Comparison of ENCODE assay signal across 13 mouse cellular contexts in genomic region chr9:57549186-57549585, GRCm38 (mm10). TPM values are rescaled to one million over a fixed set of nuclear protein-coding genes. Genes with fewer than 3 reads are reported as not detected.
A peak's percentile ranks its signal among the peaks of the same experiment; 100 is the strongest.
DNase-seq lines count a peak whose midpoint lies in the region; ATAC-seq and TF ChIP-seq lines count a peak whose summit lies in the region.
"Had no signal": no experiment of that assay in that cellular context is flagged by ENCODE, and none has a peak within 500 bp of the region (broad histone marks: within the 10 kb centered on the region; RNA-seq: fewer than 3 reads in every experiment).

No protein-coding gene starts in this region.

- no peaks in the 10 kb centered on the region for H3K9me3 ChIP-seq in hindbrain, postnatal 0 days (ENCODE audit: low read length)
- no peaks in the 10 kb centered on the region for H3K9me3 ChIP-seq in hindbrain, embryonic 12.5 days (replicated peaks)
- no peaks in the 10 kb centered on the region for H3K9me3 ChIP-seq in forebrain, embryonic 15.5 days
- H3K9me3 ChIP-seq: kidney, embryonic 15.5 days had no signal

- H3K4me1 ChIP-seq in hindbrain, postnatal 0 days (ENCODE audit: insufficient read depth, low read length), result peaks cover 9% of the 10 kb centered on the region
- peaks cover 7% of the 10 kb centered on the region for H3K4me1 ChIP-seq in hindbrain, embryonic 12.5 days
- peaks cover 18% of the 10 kb centered on the region for H3K4me1 ChIP-seq in forebrain, embryonic 15.5 days

- DNase-seq in gastrocnemius, adult 2 months, result no peak
- DNase-seq in gastrocnemius, adult 8-10 months (ENCODE audit: low spot score in 2 of 2), result no peak
- DNase-seq in hindbrain, postnatal 0 days (ENCODE audit: low spot score), result peak; percentile 74
- DNase-seq in brain, embryonic 14.5 days (ENCODE audit: low read depth), result peak; percentile 67
- DNase-seq in B cell, adult 2 months, result no peak
- no peak for DNase-seq in gastrocnemius, postnatal 14 days
- DNase-seq: adrenal gland, postnatal 25 days; embryo, embryonic 11 days; lung, embryonic 14.5 days had no signal

- H3K4me3 ChIP-seq in gastrocnemius, adult 2 months, result peak overlapping the region; percentile 90
- no peak overlapping the region for H3K4me3 ChIP-seq in hindbrain, postnatal 0 days (ENCODE audit: low read length)
- H3K4me3 ChIP-seq in hindbrain, embryonic 12.5 days, result no peak overlapping the region
- no peak overlapping the region for H3K4me3 ChIP-seq in forebrain, embryonic 15.5 days
- H3K4me3 ChIP-seq: erythroblast, embryonic 14.5 days; kidney, embryonic 15.5 days had no signal

- 44% methylated on average over 4 of the region's 4 CpGs for WGBS in hindbrain, postnatal 0 days
- 98% methylated on average over 4 of the region's 4 CpGs for WGBS in hindbrain, embryonic 12.5 days
- WGBS in forebrain, embryonic 15.5 days, result 56% methylated on average over 4 of the region's 4 CpGs

- no peaks in the 10 kb centered on the region for H3K27me3 ChIP-seq in hindbrain, postnatal 0 days (ENCODE audit: insufficient read depth, low read length)
- no peaks in the 10 kb centered on the region for H3K27me3 ChIP-seq in hindbrain, embryonic 12.5 days
- H3K27me3 ChIP-seq in forebrain, embryonic 15.5 days, result no peaks in the 10 kb centered on the region
- H3K27me3 ChIP-seq: kidney, embryonic 15.5 days had no signal

- H3K36me3 ChIP-seq in hindbrain, postnatal 0 days (ENCODE audit: insufficient read depth, low read length), result peaks cover 35% of the 10 kb centered on the region
- H3K36me3 ChIP-seq in hindbrain, embryonic 12.5 days, result peaks cover 60% of the 10 kb centered on the region
- peaks cover 36% of the 10 kb centered on the region for H3K36me3 ChIP-seq in forebrain, embryonic 15.5 days

- ATAC-seq in hindbrain, postnatal 0 days, result no peak
- ATAC-seq in hindbrain, embryonic 12.5 days (ENCODE audit: low FRiP score), result no peak
- no peak for ATAC-seq in forebrain, embryonic 15.5 days (replicated peaks)

- TF ChIP-seq POLR2A in brain, embryonic 14.5 days (IDR thresholded peaks at IDR 0.05; ENCODE audit: borderline replicate concordance, extremely low read depth, insufficient read depth, insufficient read length, poor library complexity, severe bottlenecking), result no peak

- H3K4me2 ChIP-seq in hindbrain, postnatal 0 days (ENCODE audit: low read depth, low read length), result no peak overlapping the region
- no peak overlapping the region for H3K4me2 ChIP-seq in hindbrain, embryonic 12.5 days (replicated peaks)
- no peak overlapping the region for H3K4me2 ChIP-seq in forebrain, embryonic 15.5 days (replicated peaks)
- H3K4me2 ChIP-seq: kidney, embryonic 15.5 days; lung, embryonic 14.5 days had no signal

- peak overlapping the region; percentile 91 for H3K27ac ChIP-seq in gastrocnemius, adult 2 months
- H3K27ac ChIP-seq in hindbrain, postnatal 0 days, result peak overlapping the region; percentile 37; the same call in 1 of the 2 replicates
- no peak overlapping the region for H3K27ac ChIP-seq in hindbrain, embryonic 12.5 days
- peak overlapping the region; percentile 25 for H3K27ac ChIP-seq in forebrain, embryonic 15.5 days (replicated peaks)
- H3K27ac ChIP-seq: kidney, embryonic 15.5 days had no signal

- TF ChIP-seq CTCF in gastrocnemius, adult 2 months (IDR thresholded peaks at IDR 0.05), result no peak
- TF ChIP-seq CTCF in hindbrain, postnatal 0 days (IDR thresholded peaks at IDR 0.05; ENCODE audit: low read depth), result no peak
- no peak for TF ChIP-seq CTCF in brain, embryonic 14.5 days (IDR thresholded peaks at IDR 0.05; ENCODE audit: borderline replicate concordance, extremely low read depth, insufficient read depth, insufficient read length)

- intact Hi-C loops in gastrocnemius, adult 2 months (cut with DNase I), result loop anchor here (2.0 kb wide), 1 partner anchor 14 kb away; no protein-coding TSS in a partner anchor
- intact Hi-C loops in gastrocnemius, postnatal 14 days (cut with DNase I; ENCODE audit: low total_unique reads), result loop anchor here (10.0 kb wide), 1 partner anchor 206 kb away; no protein-coding TSS in a partner anchor

- no peak overlapping the region for H3K9ac ChIP-seq in hindbrain, postnatal 0 days (replicated peaks; ENCODE audit: low read length)
- H3K9ac ChIP-seq in hindbrain, embryonic 12.5 days, result no peak overlapping the region
- H3K9ac ChIP-seq in forebrain, embryonic 15.5 days (replicated peaks), result no peak overlapping the region
- H3K9ac ChIP-seq: kidney, embryonic 15.5 days; lung, embryonic 14.5 days had no signal

RNA-seq across cellular contexts. Expression of gene Mpi, which starts 3.4 kb away (rescaled TPM):
- 10 to 100 TPM; 67.6 to 97.7 TPM for total RNA-seq in gastrocnemius, adult 2 months (2021)
- 10 to 100 TPM; 71.2 to 89.3 (median 74.4) TPM for total RNA-seq in gastrocnemius, adult 8-10 months (2022)
- 67.9 and 78.6 TPM in 2 replicates for total RNA-seq in hindbrain, postnatal 0 days (2014; rRNA removed)
- polyA plus RNA-seq in hindbrain, postnatal 0 days (2015; fragmentation: Nextera tagmentation; extraction: Ambion mirVana), result 61.5 and 64.6 TPM in 2 replicates
- polyA plus RNA-seq in hindbrain, embryonic 12.5 days (2016; fragmentation: Nextera tagmentation; extraction: Ambion mirVana), result 59.2 and 61.4 TPM in 2 replicates
- 71.2 and 73.3 TPM in 2 replicates for polyA plus RNA-seq in brain, embryonic 14.5 days (2012; rRNA removed)
- polyA plus RNA-seq in forebrain, embryonic 15.5 days (2015; fragmentation: Nextera tagmentation; extraction: Ambion mirVana), result 62.9 and 69.3 TPM in 2 replicates
- total RNA-seq in gastrocnemius, postnatal 14 days (2021), result 10 to 100 TPM; 69.8 to 87.0 TPM

RNA-seq across cellular contexts. Expression of gene Scamp2, which starts 11.6 kb away (rescaled TPM):
- total RNA-seq in gastrocnemius, adult 2 months (2021), result 10 to 100 TPM; 39.6 to 46.4 TPM
- total RNA-seq in gastrocnemius, adult 8-10 months (2022), result 10 to 100 TPM; 35.5 to 42.9 (median 37.1) TPM
- 50.5 and 53.1 TPM in 2 replicates for total RNA-seq in hindbrain, postnatal 0 days (2014; rRNA removed)
- polyA plus RNA-seq in hindbrain, postnatal 0 days (2015; fragmentation: Nextera tagmentation; extraction: Ambion mirVana), result 47.4 and 49.3 TPM in 2 replicates
- polyA plus RNA-seq in hindbrain, embryonic 12.5 days (2016; fragmentation: Nextera tagmentation; extraction: Ambion mirVana), result 61.9 and 63.3 TPM in 2 replicates
- 65.2 and 89.4 TPM in 2 replicates for polyA plus RNA-seq in brain, embryonic 14.5 days (2012; rRNA removed)
- polyA plus RNA-seq in forebrain, embryonic 15.5 days (2015; fragmentation: Nextera tagmentation; extraction: Ambion mirVana), result 57.7 and 60.5 TPM in 2 replicates
- total RNA-seq in gastrocnemius, postnatal 14 days (2021), result 10 to 100 TPM; 44.2 to 45.0 TPM

RNA-seq across cellular contexts. Expression of gene Fam219b, which starts 11.9 kb away (rescaled TPM):
- total RNA-seq in gastrocnemius, adult 2 months (2021), result 1 to 10 TPM; 5.9 TPM
- 1 to 10 TPM; 4.3 to 6.5 (median 5.5) TPM for total RNA-seq in gastrocnemius, adult 8-10 months (2022)
- total RNA-seq in hindbrain, postnatal 0 days (2014; rRNA removed), result 14.6 and 21.5 TPM in 2 replicates
- 22.2 and 23.2 TPM in 2 replicates for polyA plus RNA-seq in hindbrain, postnatal 0 days (2015; fragmentation: Nextera tagmentation; extraction: Ambion mirVana)
- 20.0 and 21.0 TPM in 2 replicates for polyA plus RNA-seq in hindbrain, embryonic 12.5 days (2016; fragmentation: Nextera tagmentation; extraction: Ambion mirVana)
- 12.1 and 12.2 TPM in 2 replicates for polyA plus RNA-seq in brain, embryonic 14.5 days (2012; rRNA removed)
- 24.1 and 26.2 TPM in 2 replicates for polyA plus RNA-seq in forebrain, embryonic 15.5 days (2015; fragmentation: Nextera tagmentation; extraction: Ambion mirVana)
- total RNA-seq in gastrocnemius, postnatal 14 days (2021), result 1 to 10 TPM; 4.5 to 6.1 TPM

RNA-seq across cellular contexts. Expression of gene Cox5a, which starts 28.1 kb away (rescaled TPM):
- total RNA-seq in gastrocnemius, adult 2 months (2021), result 1,000 to 10,000 TPM; 1,176 to 1,655 TPM
- total RNA-seq in gastrocnemius, adult 8-10 months (2022), result 1,000 to 10,000 TPM; 1,141 to 1,247 (median 1,173) TPM
- total RNA-seq in hindbrain, postnatal 0 days (2014; rRNA removed), result 212 and 237 TPM in 2 replicates
- 1,238 and 1,244 TPM in 2 replicates for polyA plus RNA-seq in hindbrain, postnatal 0 days (2015; fragmentation: Nextera tagmentation; extraction: Ambion mirVana)
- polyA plus RNA-seq in hindbrain, embryonic 12.5 days (2016; fragmentation: Nextera tagmentation; extraction: Ambion mirVana), result 655 and 680 TPM in 2 replicates
- polyA plus RNA-seq in brain, embryonic 14.5 days (2012; rRNA removed), result 320 and 341 TPM in 2 replicates
- polyA plus RNA-seq in forebrain, embryonic 15.5 days (2015; fragmentation: Nextera tagmentation; extraction: Ambion mirVana), result 751 and 752 TPM in 2 replicates
- 1,000 to 10,000 TPM; 1,175 to 1,382 TPM for total RNA-seq in gastrocnemius, postnatal 14 days (2021)

RNA-seq across cellular contexts. Expression of gene Ulk3, which starts 40.1 kb away (rescaled TPM):
- 1 to 10 TPM; 4.4 to 6.6 TPM for total RNA-seq in gastrocnemius, adult 2 months (2021)
- 1 to 10 TPM; 3.3 to 4.8 (median 4.2) TPM for total RNA-seq in gastrocnemius, adult 8-10 months (2022)
- total RNA-seq in hindbrain, postnatal 0 days (2014; rRNA removed), result 21.1 and 27.3 TPM in 2 replicates
- 18.5 and 21.0 TPM in 2 replicates for polyA plus RNA-seq in hindbrain, postnatal 0 days (2015; fragmentation: Nextera tagmentation; extraction: Ambion mirVana)
- 20.0 and 20.1 TPM in 2 replicates for polyA plus RNA-seq in hindbrain, embryonic 12.5 days (2016; fragmentation: Nextera tagmentation; extraction: Ambion mirVana)
- polyA plus RNA-seq in brain, embryonic 14.5 days (2012; rRNA removed), result 38.8 and 42.1 TPM in 2 replicates
- polyA plus RNA-seq in forebrain, embryonic 15.5 days (2015; fragmentation: Nextera tagmentation; extraction: Ambion mirVana), result 26.6 and 29.8 TPM in 2 replicates
- total RNA-seq in gastrocnemius, postnatal 14 days (2021), result 1 to 10 TPM; 3.4 to 4.3 TPM

Comparison
In these comparisons a context has a peak if more than half of its experiments do, and no peak if none do; other contexts are left out.
1. DNase-seq: peak in hindbrain, postnatal 0 days (single experiment) and brain, embryonic 14.5 days (single experiment); none in gastrocnemius, adult 2 months (single experiment), gastrocnemius, adult 8-10 months (0 of 2), B cell, adult 2 months (0 of 2) and gastrocnemius, postnatal 14 days (single experiment).